Mouse (Mus musculus) monocyte, adult 2 months (primary cell): ENCODE data around the gene Gabrr1.

Experiments used
- DNase-seq, 2 experiments: peaks; one replicate each; pipeline ENCODE4 v3.0.0; 2022; ENCODE audit warnings: low spot score in 2 of 2, low read depth in 1 of 2

The Gabrr1 gene

GRCm38 (mm10) chr4:33208881-33209841, 76.8 kb downstream of the Gabrr1 start, which contains the start of gene Srsf12:
Srsf12 (plus strand) TSS chr4:33208991.
- DNase-seq, result no peak
